Mouse (Mus musculus): Measurements from ENCODE around the gene Pwp1. TPM values are rescaled to one million over a fixed set of nuclear protein-coding genes. Genes with fewer than 3 reads are reported as not detected.
A peak's percentile ranks its signal among the peaks of the same experiment; 100 is the strongest.

Gene Pwp1
- polyA plus RNA-seq, 1 experiment from 2014 or later = 113 TPM

DNA sequence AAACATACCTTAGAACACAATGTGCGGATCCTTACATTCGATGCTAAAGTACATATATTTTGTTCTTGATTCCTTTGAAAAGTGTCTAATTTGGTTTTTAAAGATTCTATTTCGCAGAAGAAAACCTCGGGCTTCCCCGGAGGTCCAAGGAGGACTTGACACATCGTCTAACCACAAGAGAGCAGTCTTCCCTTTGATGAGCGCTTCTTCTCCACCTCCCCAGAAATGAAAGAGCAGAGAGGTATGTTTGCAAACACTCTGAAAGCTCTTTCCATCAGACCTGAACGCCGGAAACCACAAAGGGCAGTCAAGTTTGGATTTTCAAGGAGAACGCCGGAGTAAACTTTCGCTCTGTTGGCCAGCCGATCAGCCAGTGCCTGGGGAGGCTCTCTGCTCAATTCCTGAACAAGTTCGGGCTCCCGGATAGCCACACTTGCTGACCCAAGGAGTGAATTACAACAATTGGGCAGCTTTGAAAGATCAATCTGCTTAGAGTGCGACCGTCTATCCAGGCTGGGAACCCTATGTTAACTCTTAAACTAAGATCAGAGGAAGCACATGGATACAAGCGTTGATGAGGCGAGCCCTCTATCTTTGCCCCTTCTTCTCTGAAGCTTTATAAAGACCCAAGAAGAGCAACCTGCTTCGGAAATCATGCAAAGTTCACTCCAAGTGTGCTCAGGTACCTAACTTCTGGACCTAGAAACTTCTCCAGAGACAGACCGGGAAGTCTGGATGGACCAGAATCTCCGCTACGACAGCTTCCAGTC is 98.6 kb downstream of the Pwp1 start, which contains the start of gene Ascl4:
Ascl4 (plus strand) TSS at position 6 of the 770 bp plus-strand sequence.
- peak within 1 kb of the TSS; percentile 43; the same call in 1 of the 2 replicates for H3K27ac ChIP-seq
- 2% methylated on average over 23 of the region's 23 CpGs for WGBS

DNA sequence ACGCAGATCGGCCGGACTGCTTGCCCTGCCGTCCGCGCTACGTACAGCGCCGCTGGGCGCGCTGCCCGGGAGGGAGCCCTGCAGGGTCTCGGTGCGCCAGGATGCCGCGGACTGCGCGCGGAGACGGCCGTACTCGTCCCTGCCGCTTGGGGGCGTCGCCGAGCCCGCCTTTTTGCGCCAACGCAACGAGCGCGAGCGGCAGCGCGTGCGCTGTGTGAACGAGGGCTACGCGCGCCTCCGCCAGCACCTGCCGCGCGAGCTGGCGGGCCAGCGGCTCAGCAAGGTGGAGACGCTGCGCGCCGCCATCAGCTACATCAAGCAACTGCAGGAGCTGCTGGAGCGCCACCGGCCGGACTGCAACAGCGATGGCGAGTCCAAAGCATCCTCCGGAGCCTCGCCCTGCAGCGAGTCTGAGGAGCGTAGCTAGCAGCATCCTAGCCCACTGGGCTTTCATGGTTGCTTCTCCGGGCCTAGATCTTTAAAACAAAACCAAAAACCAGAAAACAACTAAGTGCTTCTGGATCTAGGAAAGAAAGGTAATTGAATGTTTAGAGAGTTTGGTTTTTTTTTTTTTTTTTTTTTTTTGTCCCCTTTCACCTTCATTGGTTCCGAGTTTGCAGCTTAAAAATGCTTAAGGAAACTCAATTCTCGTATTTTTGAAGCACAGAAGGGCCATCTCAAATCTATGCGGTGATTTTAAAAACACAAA is 99.4 kb downstream of the Pwp1 start:
- Histone ChIP-seq H3K4me3 (peak overlapping the region; percentile 67), H3K27ac (peak overlapping the region; percentile 43; the same call in 1 of the 2 replicates), H3K4me1 (peaks cover 12% of the 10 kb centered on the region), H3K9me3 (replicated peaks) (no peaks in the 10 kb centered on the region), H3K36me3 (no peaks in the 10 kb centered on the region), H3K27me3 (ENCODE audit: low read depth, poor library complexity, severe bottlenecking) (peaks cover 41% of the 10 kb centered on the region)
- 1% methylated on average over 63 of the region's 63 CpGs for WGBS
- DNase-seq (ENCODE audit: low spot score) = peak; percentile 79

More for the DNA sequence above, 98.6 kb downstream of the Pwp1 start, which contains the start of gene Ascl4:
- peak; percentile 59 for DNase-seq (ENCODE audit: low spot score)
- Histone ChIP-seq H3K4me3 (peak within 1 kb of the TSS; percentile 67), H3K9me3 (replicated peaks) (no peaks in the 10 kb centered on the region), H3K36me3 (no peaks in the 10 kb centered on the region), H3K4me1 (peaks cover 12% of the 10 kb centered on the region), H3K27me3 (ENCODE audit: low read depth, poor library complexity, severe bottlenecking) (peaks cover 41% of the 10 kb centered on the region)

DNA sequence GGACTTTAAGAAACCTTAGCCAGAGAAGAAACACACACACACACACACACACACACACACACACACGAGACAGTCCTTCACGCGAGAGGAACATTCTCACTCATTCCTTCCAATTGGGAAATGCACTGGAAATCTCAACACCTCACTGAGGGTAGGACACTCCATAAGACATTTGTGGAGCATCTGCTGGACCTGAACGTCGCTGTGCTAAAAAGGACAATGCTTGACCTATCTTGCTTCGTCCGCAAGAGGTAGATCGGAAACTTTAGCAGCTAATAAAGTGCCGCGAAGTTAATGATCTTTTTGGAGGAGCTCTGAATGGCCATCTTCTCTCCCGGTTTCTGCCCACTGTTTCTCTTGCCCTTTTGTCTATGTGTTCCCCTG is 99.9 kb downstream of the Pwp1 start:
- H3K36me3 ChIP-seq = no peaks in the 10 kb centered on the region
- 60% methylated on average over 11 of the region's 11 CpGs for WGBS
- no peak for DNase-seq (ENCODE audit: low spot score)
- H3K4me1 ChIP-seq = peaks cover 12% of the 10 kb centered on the region
- no peak overlapping the region for H3K27ac ChIP-seq
- H3K4me3 ChIP-seq = peak overlapping the region; percentile 67
- peaks cover 41% of the 10 kb centered on the region for H3K27me3 ChIP-seq (ENCODE audit: low read depth, poor library complexity, severe bottlenecking)
- H3K9me3 ChIP-seq (replicated peaks) = no peaks in the 10 kb centered on the region

DNA sequence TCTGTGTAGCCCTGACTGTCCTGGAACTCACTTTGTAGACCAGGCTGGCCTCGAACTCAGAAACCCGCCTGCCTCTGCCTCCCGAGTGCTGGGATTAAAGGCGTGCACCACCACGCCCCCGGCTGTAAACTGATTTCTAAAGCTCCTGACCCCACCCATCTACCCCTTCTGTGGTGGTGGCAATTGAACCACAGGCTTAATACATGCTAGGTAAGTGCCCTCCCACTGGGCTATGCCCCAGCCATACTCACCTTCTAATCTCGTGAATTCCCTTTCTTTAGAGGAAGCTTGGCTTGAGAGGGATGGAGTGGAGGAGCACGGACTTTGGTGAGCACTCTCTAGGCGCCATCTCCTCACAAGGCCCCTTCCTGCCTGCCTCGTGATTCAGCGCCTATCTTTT is 100.7 kb downstream of the Pwp1 start:
- WGBS = 89% methylated on average over 11 of the region's 11 CpGs
- Histone ChIP-seq H3K9me3 (replicated peaks) (no peaks in the 10 kb centered on the region), H3K4me3 (no peak overlapping the region), H3K4me1 (peaks cover 12% of the 10 kb centered on the region), H3K36me3 (no peaks in the 10 kb centered on the region), H3K27ac (no peak overlapping the region), H3K27me3 (ENCODE audit: low read depth, poor library complexity, severe bottlenecking) (peaks cover 41% of the 10 kb centered on the region)
- DNase-seq (ENCODE audit: low spot score) = no peak

DNA sequence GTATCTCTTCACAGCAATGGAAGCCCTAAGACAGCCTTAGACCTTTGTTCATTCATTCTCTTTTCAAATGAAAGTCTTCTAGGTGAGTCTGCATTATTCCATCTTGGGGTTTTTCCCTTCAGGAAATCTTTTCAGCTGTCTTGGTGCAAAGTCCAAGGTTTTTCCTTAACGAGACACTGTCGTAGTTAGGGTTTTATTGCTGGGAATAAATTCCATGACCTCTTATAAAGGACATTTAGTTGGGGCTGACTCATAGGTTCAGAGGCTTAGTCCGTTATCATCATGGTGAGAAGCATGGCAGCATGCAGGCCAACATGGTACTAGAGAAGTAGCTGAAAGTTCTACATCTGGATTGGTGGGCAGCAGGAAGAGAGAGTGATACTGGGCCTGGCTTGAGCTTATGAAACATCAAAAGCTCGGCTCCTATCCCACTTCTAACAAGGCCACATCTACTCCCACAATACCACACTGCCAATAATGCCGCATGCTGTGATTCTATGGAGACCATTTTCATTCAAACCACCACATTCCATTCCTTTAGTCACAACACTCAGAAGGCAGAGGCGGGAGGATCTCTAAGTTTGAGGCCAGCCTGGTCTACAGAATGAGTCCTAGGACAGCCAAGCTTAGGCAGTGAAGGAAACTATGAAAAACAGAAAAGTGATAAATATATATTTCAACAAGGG is 107.1 kb downstream of the Pwp1 start:
- DNase-seq (ENCODE audit: low spot score) = no peak
- Histone ChIP-seq H3K27me3 (ENCODE audit: low read depth, poor library complexity, severe bottlenecking) (no peaks in the 10 kb centered on the region), H3K9me3 (replicated peaks) (no peaks in the 10 kb centered on the region), H3K4me3 (no peak overlapping the region), H3K4me1 (no peaks in the 10 kb centered on the region), H3K36me3 (peaks cover 63% of the 10 kb centered on the region), H3K27ac (no peak overlapping the region)
- 93% methylated on average over 6 of the region's 6 CpGs for WGBS

Other genes starting within 250 kb of the Pwp1 start
- gene Prdm4, start 87.6 kb downstream of the Pwp1 start, polyA plus RNA-seq (2016; fragmentation: Nextera tagmentation; extraction: Ambion mirVana) = 30.6 and 30.8 TPM in 2 replicates
- 0.11 and 0.19 TPM in 2 replicates for gene Ascl4, start 98.2 kb downstream of the Pwp1 start, polyA plus RNA-seq (2016; fragmentation: Nextera tagmentation; extraction: Ambion mirVana)
- 233 and 235 TPM in 2 replicates for gene Rtcb, start 128.3 kb downstream of the Pwp1 start, polyA plus RNA-seq (2016; fragmentation: Nextera tagmentation; extraction: Ambion mirVana)
- gene Bpifc, start 182.4 kb downstream of the Pwp1 start, polyA plus RNA-seq (2016; fragmentation: Nextera tagmentation; extraction: Ambion mirVana) = not detected in 2 replicates
- 15.6 and 20.1 TPM in 2 replicates for gene Fbxo7, start 192.5 kb downstream of the Pwp1 start, polyA plus RNA-seq (2016; fragmentation: Nextera tagmentation; extraction: Ambion mirVana)